Mouse (Mus musculus) ovary, postnatal 36 days (tissue): ENCODE measurements around the gene Nhp2.

Source experiments
- DNase-seq: peaks from one replicate; pipeline ENCODE4 v3.0.0; 2022; ENCODE audit warnings: low spot score, mixed read lengths

Nhp2 gene

DNA sequence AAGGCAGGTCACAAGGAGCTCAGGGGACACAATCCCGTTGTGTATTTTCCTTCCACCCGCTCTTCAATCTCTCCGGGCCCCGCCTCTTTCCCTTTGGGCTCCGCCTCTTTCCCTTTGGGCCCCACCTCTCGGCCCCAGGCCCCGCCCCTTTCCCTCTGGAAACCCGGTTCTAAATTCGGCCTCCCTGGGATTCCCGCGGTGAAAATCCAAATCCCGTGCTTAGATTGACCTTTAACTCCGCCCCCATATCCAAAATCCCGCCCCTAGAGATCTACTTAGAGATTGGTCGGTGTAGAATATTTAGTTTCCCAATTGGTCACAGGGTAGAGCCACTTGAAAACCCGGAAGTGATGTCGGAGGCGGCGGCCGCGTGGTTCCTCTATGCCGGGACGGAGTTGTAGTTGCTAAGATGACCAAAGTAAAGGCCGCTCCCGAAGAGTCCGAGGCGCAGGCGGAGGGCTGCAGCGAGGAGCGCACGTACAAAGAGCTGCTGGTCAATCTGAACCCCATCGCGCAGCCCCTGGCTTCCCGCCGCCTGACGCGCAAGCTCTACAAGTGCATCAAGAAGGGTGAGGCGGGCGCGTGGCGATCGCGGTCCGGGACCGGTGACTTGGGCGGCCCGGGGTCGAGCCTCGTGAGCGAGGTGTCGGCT lies at the start of gene Nhp2:
Gene Nhp2, plus strand, starts transcription at position 327 of the 652 bp plus-strand sequence.
- DNase-seq = peak; percentile 90

DNA sequence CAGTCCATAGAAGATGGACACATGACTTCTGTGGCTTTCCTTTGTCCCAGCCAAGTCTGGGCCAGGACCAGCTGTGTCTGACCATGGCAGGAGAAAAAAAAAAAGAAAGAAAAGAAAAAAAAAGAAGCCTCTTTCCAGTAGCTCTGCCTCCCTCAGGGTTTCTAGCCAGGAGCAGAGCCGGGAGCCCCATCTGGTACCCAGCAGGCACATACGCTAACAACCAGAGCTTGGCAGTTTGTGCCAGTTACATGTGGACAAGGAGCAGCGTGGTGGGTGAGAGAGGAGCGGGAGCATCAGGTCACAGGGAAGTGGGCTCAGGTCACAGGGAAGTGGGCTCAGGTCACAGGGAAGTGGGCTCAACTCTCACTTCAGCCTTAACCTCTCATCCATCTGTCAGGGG lies 43.1 kb upstream of the Nhp2 start:
- DNase-seq = no peak

GRCm38 (mm10) chr11:51577587-51577986 lies 41.9 kb upstream of the Nhp2 start:
- no peak for DNase-seq

DNA sequence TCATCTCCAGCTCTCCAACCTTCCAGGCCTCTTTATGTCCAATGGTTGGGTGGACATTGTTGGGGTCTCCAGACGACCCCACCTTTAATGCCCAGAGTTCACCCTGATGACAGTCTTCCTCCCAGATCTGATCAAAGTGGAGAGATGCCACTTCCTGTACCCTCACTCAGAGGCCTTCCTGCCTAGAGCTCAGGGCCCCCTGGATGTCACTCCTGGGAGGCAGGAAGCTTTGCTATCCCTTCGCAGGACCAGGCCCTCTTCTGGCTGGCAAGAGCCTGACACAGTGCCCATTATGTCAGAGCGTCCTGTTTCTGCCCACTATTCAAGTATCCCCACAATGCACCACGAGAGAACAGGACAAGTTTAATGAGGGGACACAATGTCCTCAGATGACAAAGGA lies 40.5 kb upstream of the Nhp2 start:
- DNase-seq = no peak

GRCm38 (mm10) chr11:51582713-51583112 lies 36.8 kb upstream of the Nhp2 start:
- peak; percentile 73 for DNase-seq

GRCm38 (mm10) chr11:51584057-51584430 lies 35.5 kb upstream of the Nhp2 start:
- peak; percentile 37 for DNase-seq

GRCm38 (mm10) chr11:51584431-51585248 lies 34.9 kb upstream of the Nhp2 start, which contains the start of gene Phykpl:
Gene Phykpl (plus strand): TSS chr11:51584757.
- DNase-seq = peak; percentile 98

DNA sequence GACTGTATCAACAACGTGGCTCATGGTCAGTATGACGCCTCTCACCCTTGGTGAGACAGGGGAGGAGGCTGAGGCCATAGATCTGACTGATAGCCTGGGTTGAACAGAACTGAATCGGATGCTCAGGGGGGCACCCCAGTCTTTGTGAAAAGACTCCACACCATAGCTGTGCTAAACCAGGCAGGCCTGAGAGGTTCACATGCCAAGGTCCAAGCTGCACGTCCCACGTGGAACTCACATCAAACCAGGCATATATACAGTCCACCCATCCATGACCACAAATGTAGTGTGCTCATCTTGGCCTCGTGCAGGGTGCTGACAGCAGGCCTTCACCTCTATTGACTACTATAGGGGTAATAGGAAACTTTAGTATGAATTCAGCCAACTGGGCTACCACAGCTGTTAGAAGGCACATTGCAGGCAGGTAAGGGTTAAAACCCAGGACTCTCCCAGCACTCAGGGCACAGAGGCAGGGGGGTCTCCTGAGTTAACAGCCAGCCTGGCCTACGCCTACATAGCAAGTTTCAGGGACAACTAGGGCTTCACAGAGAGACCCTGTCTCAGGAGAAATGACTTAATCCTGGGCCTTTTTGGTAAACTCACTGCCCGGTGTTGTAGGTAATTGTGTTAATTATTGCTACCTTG lies 33.8 kb upstream of the Nhp2 start:
- DNase-seq = no peak

- no peak for DNase-seq
Measured at GRCm38 (mm10) chr11:51586411-51586810, 33.1 kb upstream of the Nhp2 start.

- no peak for DNase-seq
Measured at GRCm38 (mm10) chr11:51587059-51587458, 32.5 kb upstream of the Nhp2 start.

DNA sequence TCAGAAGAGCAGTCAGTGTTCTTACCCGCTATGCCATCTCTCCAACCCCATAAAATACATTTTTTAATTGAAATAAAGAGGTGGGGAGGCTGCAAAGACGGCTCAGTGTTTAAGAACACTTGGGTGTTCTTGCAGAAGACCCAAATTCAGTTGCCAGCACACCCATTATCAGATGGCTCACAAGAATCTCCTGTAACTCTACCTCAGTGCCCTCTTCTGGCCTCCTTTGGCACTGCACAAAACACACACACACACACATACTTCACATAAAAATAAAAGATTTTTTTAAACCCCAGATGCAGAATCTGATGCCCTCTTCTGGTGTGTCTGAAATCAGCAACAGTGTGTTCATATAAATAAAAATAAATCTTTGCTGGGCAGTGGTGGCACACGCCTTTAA lies 30.7 kb upstream of the Nhp2 start:
- no peak for DNase-seq

DNA sequence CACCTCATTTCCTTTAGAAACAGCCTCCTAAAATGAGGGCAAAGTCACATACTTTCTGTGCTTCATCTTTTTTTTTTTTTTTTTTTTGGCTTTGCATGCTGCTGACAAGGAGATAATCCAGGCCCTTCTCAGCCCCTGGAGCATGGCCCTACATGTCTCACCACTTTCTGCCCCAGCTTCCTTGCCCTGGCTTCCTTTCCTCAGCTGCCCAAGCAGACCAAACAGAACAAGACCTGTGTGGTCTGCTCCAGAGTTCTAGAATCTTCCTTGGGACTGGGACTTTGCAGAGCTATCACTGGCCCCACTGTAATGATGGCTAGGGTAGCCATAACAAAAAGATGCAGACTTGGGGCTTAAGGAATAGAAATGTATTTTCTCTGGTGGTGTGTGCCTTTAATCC lies 29.5 kb upstream of the Nhp2 start:
- no peak for DNase-seq

GRCm38 (mm10) chr11:51591168-51591567 lies 28.4 kb upstream of the Nhp2 start:
- no peak for DNase-seq

GRCm38 (mm10) chr11:51591915-51592314 lies 27.6 kb upstream of the Nhp2 start:
- DNase-seq = no peak

- no peak for DNase-seq
Measured at GRCm38 (mm10) chr11:51593368-51593767, 26.2 kb upstream of the Nhp2 start.

- DNase-seq = no peak
Measured at GRCm38 (mm10) chr11:51593849-51594248, 25.7 kb upstream of the Nhp2 start.

- DNase-seq = no peak
Measured at GRCm38 (mm10) chr11:51594715-51595350, 24.7 kb upstream of the Nhp2 start.

GRCm38 (mm10) chr11:51595459-51596083 lies 24.0 kb upstream of the Nhp2 start:
- DNase-seq = no peak

DNA sequence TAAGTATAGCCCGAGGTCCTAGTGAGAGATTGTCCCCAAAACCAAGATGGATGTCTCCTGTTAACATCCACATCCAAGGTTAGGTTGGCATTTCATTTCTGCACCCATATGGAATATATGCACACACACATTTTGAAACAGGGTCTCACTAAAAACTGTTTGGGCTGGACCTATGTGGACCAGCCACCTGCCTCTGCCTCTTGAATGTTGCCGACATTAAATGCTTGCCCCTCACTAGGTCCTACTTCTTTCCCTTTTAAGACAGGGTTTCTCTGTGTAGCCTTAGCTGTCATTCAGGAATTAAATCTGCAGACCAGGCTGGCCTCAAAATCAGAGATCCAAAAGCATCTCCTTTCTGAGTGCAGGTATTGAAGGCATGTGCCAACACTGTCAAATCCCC lies 22.0 kb upstream of the Nhp2 start:
- DNase-seq = no peak

DNA sequence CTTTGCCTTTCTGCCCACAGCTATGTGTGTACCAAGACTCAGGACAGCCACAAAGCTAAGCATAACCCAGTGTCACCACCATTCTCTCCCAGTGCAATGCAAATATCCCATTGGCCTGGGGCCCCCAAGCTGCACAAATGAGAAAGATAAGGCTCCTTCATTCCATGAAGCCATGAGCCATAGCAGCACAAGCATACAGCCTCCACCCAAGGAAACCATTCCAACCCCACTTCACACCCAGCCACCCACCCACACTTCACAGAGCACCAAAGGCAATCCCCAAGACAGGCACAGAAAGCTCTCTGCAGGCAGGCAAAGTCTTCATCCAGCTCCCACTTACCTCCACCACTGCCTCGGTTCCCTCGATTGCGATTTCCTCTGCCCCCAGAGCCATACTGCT lies 17.3 kb upstream of the Nhp2 start:
- DNase-seq = no peak

- peak; percentile 90 for DNase-seq
Measured at GRCm38 (mm10) chr11:51605602-51606446, 13.7 kb upstream of the Nhp2 start.
